Mouse (Mus musculus): Measurements from ENCODE around the gene Pfn3. TPM values are rescaled to one million over a fixed set of nuclear protein-coding genes. Genes with fewer than 3 reads are reported as not detected.

Gene Pfn3
- polyA plus RNA-seq, 1 experiment from 2014 or later = not detected

- no peak overlapping the region for H3K4me3 ChIP-seq (ENCODE audit: low read length)
- H3K27me3 ChIP-seq (ENCODE audit: control insufficient read depth, insufficient read depth, low read depth, low read length) = no peaks in the 10 kb centered on the region
- no peak overlapping the region for H3K9ac ChIP-seq (ENCODE audit: low read length)
- H3K4me2 ChIP-seq (ENCODE audit: low read depth, low read length) = no peak overlapping the region
- 75% methylated on average over 7 of the region's 7 CpGs for WGBS
- H3K27ac ChIP-seq (ENCODE audit: low read length) = no peak overlapping the region
- H3K9me3 ChIP-seq (ENCODE audit: control insufficient read depth, low read length) = no peaks in the 10 kb centered on the region
- no peaks in the 10 kb centered on the region for H3K36me3 ChIP-seq (ENCODE audit: control insufficient read depth, insufficient read depth, low read length)
- H3K4me1 ChIP-seq (replicated peaks; ENCODE audit: control insufficient read depth, insufficient read depth, low read length) = peaks cover 4% of the 10 kb centered on the region
- no peak for ATAC-seq (ENCODE audit: low read depth)
Observed at GRCm38 (mm10) chr13:55403266-55403665, 11.8 kb downstream of the Pfn3 start.

GRCm38 (mm10) chr13:55400039-55400346 lies 15.0 kb downstream of the Pfn3 start:
- no peaks in the 10 kb centered on the region for H3K36me3 ChIP-seq (ENCODE audit: control insufficient read depth, insufficient read depth, low read length)
- 48% methylated on average over 1 of the region's 1 CpGs for WGBS
- no peak for ATAC-seq (ENCODE audit: low read depth)
- no peaks in the 10 kb centered on the region for H3K4me1 ChIP-seq (replicated peaks; ENCODE audit: control insufficient read depth, insufficient read depth, low read length)
- H3K27ac ChIP-seq (ENCODE audit: low read length) = no peak overlapping the region
- no peak overlapping the region for H3K4me2 ChIP-seq (ENCODE audit: low read depth, low read length)
- no peak overlapping the region for H3K4me3 ChIP-seq (ENCODE audit: low read length)
- H3K27me3 ChIP-seq (ENCODE audit: control insufficient read depth, insufficient read depth, low read depth, low read length) = no peaks in the 10 kb centered on the region
- no peaks in the 10 kb centered on the region for H3K9me3 ChIP-seq (ENCODE audit: control insufficient read depth, low read length)
- H3K9ac ChIP-seq (ENCODE audit: low read length) = no peak overlapping the region

- 52% methylated on average over 5 of the region's 5 CpGs for WGBS
- Histone ChIP-seq H3K4me1 (replicated peaks; ENCODE audit: control insufficient read depth, insufficient read depth, low read length) (no peaks in the 10 kb centered on the region), H3K27ac (ENCODE audit: low read length) (no peak overlapping the region), H3K9me3 (ENCODE audit: control insufficient read depth, low read length) (no peaks in the 10 kb centered on the region), H3K9ac (ENCODE audit: low read length) (no peak overlapping the region), H3K27me3 (ENCODE audit: control insufficient read depth, insufficient read depth, low read depth, low read length) (no peaks in the 10 kb centered on the region), H3K36me3 (ENCODE audit: control insufficient read depth, insufficient read depth, low read length) (no peaks in the 10 kb centered on the region), H3K4me2 (ENCODE audit: low read depth, low read length) (no peak overlapping the region), H3K4me3 (ENCODE audit: low read length) (no peak overlapping the region)
- no peak for ATAC-seq (ENCODE audit: low read depth)
Observed at GRCm38 (mm10) chr13:55399300-55400038, 15.6 kb downstream of the Pfn3 start.

GRCm38 (mm10) chr13:55398088-55398487 lies 16.9 kb downstream of the Pfn3 start, which contains the start of gene Slc34a1:
Gene Slc34a1 (plus strand): TSS chr13:55398187.
- ATAC-seq (ENCODE audit: low read depth) = no peak
- 82% methylated on average over 1 of the region's 1 CpGs for WGBS

DNA sequence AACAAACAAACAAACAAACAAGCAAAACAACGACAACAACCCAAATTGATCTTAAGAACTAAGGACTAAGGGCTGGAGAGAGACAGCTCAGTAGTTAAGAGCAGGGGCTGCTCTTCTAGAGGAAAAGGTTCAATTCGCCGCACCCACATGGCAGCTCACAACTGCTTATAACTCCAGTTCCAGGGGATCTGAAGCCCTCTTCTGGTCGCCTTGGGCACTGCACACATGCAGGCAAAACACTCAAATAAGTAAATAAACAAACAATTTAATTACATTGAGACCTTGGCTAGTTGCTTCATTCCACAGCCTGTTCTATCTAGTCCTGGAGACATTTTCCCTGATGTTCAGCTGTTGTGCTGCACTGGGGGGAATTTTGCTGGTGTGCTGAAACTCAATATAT lies 22.1 kb downstream of the Pfn3 start:
- no peak for ATAC-seq (ENCODE audit: low read depth)
- Histone ChIP-seq H3K9ac (ENCODE audit: low read length) (no peak overlapping the region), H3K27me3 (ENCODE audit: control insufficient read depth, insufficient read depth, low read depth, low read length) (no peaks in the 10 kb centered on the region), H3K4me2 (ENCODE audit: low read depth, low read length) (no peak overlapping the region), H3K4me3 (ENCODE audit: low read length) (no peak overlapping the region), H3K27ac (ENCODE audit: low read length) (no peak overlapping the region), H3K36me3 (ENCODE audit: control insufficient read depth, insufficient read depth, low read length) (no peaks in the 10 kb centered on the region), H3K4me1 (replicated peaks; ENCODE audit: control insufficient read depth, insufficient read depth, low read length) (no peaks in the 10 kb centered on the region), H3K9me3 (ENCODE audit: control insufficient read depth, low read length) (no peaks in the 10 kb centered on the region; the same call in 1 of the 2 replicates)
- 67% methylated on average over 4 of the region's 4 CpGs for WGBS

More at GRCm38 (mm10) chr13:55398088-55398487, 16.9 kb downstream of the Pfn3 start, which contains the start of gene Slc34a1:
- Histone ChIP-seq H3K4me2 (ENCODE audit: low read depth, low read length) (no peak within 1 kb of the TSS), H3K36me3 (ENCODE audit: control insufficient read depth, insufficient read depth, low read length) (no peaks in the 10 kb centered on the region), H3K27ac (ENCODE audit: low read length) (no peak within 1 kb of the TSS), H3K9me3 (ENCODE audit: control insufficient read depth, low read length) (no peaks in the 10 kb centered on the region), H3K9ac (ENCODE audit: low read length) (no peak within 1 kb of the TSS), H3K4me3 (ENCODE audit: low read length) (no peak within 1 kb of the TSS), H3K27me3 (ENCODE audit: control insufficient read depth, insufficient read depth, low read depth, low read length) (no peaks in the 10 kb centered on the region), H3K4me1 (replicated peaks; ENCODE audit: control insufficient read depth, insufficient read depth, low read length) (no peaks in the 10 kb centered on the region)

GRCm38 (mm10) chr13:55391626-55392029 lies 23.4 kb downstream of the Pfn3 start:
- Histone ChIP-seq H3K27me3 (ENCODE audit: control insufficient read depth, insufficient read depth, low read depth, low read length) (no peaks in the 10 kb centered on the region), H3K4me3 (ENCODE audit: low read length) (no peak overlapping the region), H3K9me3 (ENCODE audit: control insufficient read depth, low read length) (no peaks in the 10 kb centered on the region; the same call in 1 of the 2 replicates), H3K9ac (ENCODE audit: low read length) (no peak overlapping the region), H3K4me1 (replicated peaks; ENCODE audit: control insufficient read depth, insufficient read depth, low read length) (no peaks in the 10 kb centered on the region), H3K27ac (ENCODE audit: low read length) (no peak overlapping the region), H3K4me2 (ENCODE audit: low read depth, low read length) (no peak overlapping the region), H3K36me3 (ENCODE audit: control insufficient read depth, insufficient read depth, low read length) (no peaks in the 10 kb centered on the region)
- no peak for ATAC-seq (ENCODE audit: low read depth)
- 77% methylated on average over 1 of the region's 1 CpGs for WGBS

DNA sequence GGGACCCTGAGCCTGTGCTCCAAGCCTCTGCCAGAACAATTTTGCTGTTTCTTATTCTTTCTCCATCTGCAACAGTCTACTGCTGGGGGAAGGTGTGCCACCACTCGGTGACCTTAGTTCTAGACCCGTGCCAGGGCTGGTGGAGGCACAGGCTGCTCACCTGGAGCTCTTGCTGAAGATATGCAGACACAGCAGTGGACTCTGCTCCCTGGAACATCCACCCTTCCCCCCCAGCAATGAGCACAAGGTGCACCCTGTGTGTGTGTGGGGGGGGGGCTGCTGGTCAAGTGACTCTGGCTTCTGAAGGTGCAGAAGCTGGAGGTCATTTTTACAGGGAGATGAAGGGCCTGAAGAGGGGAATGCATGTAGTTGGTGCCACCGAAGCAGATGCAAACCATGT lies 24.4 kb downstream of the Pfn3 start:
- H3K9me3 ChIP-seq (ENCODE audit: control insufficient read depth, low read length) = no peaks in the 10 kb centered on the region; the same call in 1 of the 2 replicates
- H3K4me2 ChIP-seq (ENCODE audit: low read depth, low read length) = no peak overlapping the region
- H3K4me3 ChIP-seq (ENCODE audit: low read length) = no peak overlapping the region
- H3K4me1 ChIP-seq (replicated peaks; ENCODE audit: control insufficient read depth, insufficient read depth, low read length) = no peaks in the 10 kb centered on the region
- H3K27ac ChIP-seq (ENCODE audit: low read length) = no peak overlapping the region
- 72% methylated on average over 3 of the region's 3 CpGs for WGBS
- no peak for ATAC-seq (ENCODE audit: low read depth)
- no peak overlapping the region for H3K9ac ChIP-seq (ENCODE audit: low read length)
- H3K27me3 ChIP-seq (ENCODE audit: control insufficient read depth, insufficient read depth, low read depth, low read length) = no peaks in the 10 kb centered on the region
- H3K36me3 ChIP-seq (ENCODE audit: control insufficient read depth, insufficient read depth, low read length) = no peaks in the 10 kb centered on the region

- H3K27me3 ChIP-seq (ENCODE audit: control insufficient read depth, insufficient read depth, low read depth, low read length) = peaks cover 29% of the 10 kb centered on the region
Observed at GRCm38 (mm10) chr13:55381790-55382189, 33.2 kb downstream of the Pfn3 start.

GRCm38 (mm10) chr13:55378907-55379580 lies 36.0 kb downstream of the Pfn3 start:
- H3K27me3 ChIP-seq (ENCODE audit: control insufficient read depth, insufficient read depth, low read depth, low read length) = peaks cover 29% of the 10 kb centered on the region
- no peak overlapping the region for H3K27ac ChIP-seq (ENCODE audit: low read length)
- 7% methylated on average over 32 of the region's 32 CpGs for WGBS
- H3K4me2 ChIP-seq (ENCODE audit: low read depth, low read length) = peak overlapping the region; percentile 29
- no peak overlapping the region for H3K9ac ChIP-seq (ENCODE audit: low read length)
- H3K36me3 ChIP-seq (ENCODE audit: control insufficient read depth, insufficient read depth, low read length) = no peaks in the 10 kb centered on the region
- H3K4me3 ChIP-seq (ENCODE audit: low read length) = peak overlapping the region; percentile 16
- H3K4me1 ChIP-seq (replicated peaks; ENCODE audit: control insufficient read depth, insufficient read depth, low read length) = no peaks in the 10 kb centered on the region
- peak; percentile 38; the same call in 1 of the 2 replicates for ATAC-seq (ENCODE audit: low read depth)
- no peaks in the 10 kb centered on the region for H3K9me3 ChIP-seq (ENCODE audit: control insufficient read depth, low read length)

More at GRCm38 (mm10) chr13:55381790-55382189, 33.2 kb downstream of the Pfn3 start:
- no peak for ATAC-seq (ENCODE audit: low read depth)
- Histone ChIP-seq H3K9ac (ENCODE audit: low read length) (no peak overlapping the region), H3K9me3 (ENCODE audit: control insufficient read depth, low read length) (no peaks in the 10 kb centered on the region), H3K36me3 (ENCODE audit: control insufficient read depth, insufficient read depth, low read length) (no peaks in the 10 kb centered on the region), H3K4me3 (ENCODE audit: low read length) (no peak overlapping the region), H3K4me2 (ENCODE audit: low read depth, low read length) (no peak overlapping the region), H3K27ac (ENCODE audit: low read length) (no peak overlapping the region), H3K4me1 (replicated peaks; ENCODE audit: control insufficient read depth, insufficient read depth, low read length) (no peaks in the 10 kb centered on the region)
- 73% methylated on average over 4 of the region's 4 CpGs for WGBS

All from lung, embryonic 16.5 days (tissue).